Mouse (Mus musculus) monocyte, adult 2 months (primary cell): Measurements from ENCODE around the gene Gemin8.

Source experiments
- DNase-seq, 2 experiments: peaks; one replicate each; pipeline ENCODE4 v3.0.0; 2022; ENCODE audit warnings: low spot score in 2 of 2, low read depth in 1 of 2

Gemin8 gene

DNA sequence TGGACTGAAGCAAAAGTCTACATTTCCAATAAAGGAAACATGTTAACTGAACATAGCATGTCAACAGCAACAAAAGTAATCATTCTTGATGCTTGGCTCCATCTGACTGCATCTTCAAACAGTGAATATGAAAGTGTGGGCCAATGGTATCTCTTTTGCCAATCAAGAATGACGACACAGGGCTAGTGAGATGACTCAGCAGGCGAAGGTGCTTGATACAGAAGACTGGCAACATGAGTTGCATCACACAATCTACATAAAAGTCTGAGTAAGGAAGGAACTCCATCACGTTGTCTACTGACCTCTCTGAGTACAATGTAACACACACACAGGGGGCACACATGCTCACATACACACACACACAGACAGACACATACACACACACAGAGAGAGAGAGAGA lies 59.5 kb downstream of the Gemin8 start:
- no peak for DNase-seq

DNA sequence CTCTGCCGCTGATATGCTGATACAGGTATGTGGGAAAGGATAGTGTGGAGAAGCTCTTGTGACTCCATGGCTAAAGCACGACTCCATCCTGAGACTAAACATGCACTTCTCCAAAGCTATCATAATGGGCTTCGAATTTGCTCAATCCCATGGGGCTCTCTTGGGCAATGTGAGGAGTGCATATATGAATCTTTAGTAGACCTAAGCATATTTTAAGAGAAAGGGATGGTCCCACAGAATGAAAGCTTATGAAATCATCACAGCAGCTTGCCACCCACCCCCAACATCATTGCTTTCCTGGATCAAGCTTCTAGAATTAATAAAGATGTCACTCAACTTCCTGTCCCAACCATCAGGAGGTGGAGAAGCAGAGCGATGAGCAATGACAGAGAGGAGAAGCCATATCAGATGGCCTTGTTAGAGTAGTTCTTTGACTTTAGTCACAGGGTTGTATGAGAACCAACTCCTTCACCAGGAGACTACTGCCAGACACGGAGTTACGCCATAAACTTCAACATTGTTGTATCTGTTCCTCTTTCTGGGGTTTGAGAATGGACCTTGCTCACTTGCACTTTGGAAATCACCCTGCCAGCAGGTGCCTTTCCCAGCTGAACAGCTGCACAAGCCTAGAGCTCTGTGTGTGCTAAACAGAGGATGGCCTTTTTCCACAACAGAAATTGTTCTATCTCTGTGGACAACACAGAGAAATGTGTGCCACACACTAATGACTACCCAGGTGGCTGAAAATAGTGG lies 60.4 kb downstream of the Gemin8 start:
- DNase-seq, result no peak

DNA sequence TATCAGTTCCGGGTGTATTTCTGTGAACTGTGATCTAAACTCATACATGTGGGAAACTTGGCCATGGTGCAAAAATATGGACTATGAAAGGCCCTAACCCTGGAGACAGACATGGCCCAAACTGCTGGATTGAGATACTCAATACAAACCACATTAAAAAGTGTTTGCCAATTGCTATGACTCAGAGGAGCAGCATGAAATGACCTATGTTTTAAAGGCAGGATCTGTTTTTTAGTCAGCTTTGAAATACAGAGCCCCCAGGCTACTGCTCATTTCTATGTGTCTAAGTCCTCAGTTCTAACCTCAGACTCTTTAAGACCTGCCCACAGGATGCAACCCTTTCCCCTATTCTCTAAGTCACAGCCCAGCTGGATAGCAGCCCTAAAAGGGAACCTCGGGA lies 65.9 kb downstream of the Gemin8 start:
- no peak for DNase-seq

DNA sequence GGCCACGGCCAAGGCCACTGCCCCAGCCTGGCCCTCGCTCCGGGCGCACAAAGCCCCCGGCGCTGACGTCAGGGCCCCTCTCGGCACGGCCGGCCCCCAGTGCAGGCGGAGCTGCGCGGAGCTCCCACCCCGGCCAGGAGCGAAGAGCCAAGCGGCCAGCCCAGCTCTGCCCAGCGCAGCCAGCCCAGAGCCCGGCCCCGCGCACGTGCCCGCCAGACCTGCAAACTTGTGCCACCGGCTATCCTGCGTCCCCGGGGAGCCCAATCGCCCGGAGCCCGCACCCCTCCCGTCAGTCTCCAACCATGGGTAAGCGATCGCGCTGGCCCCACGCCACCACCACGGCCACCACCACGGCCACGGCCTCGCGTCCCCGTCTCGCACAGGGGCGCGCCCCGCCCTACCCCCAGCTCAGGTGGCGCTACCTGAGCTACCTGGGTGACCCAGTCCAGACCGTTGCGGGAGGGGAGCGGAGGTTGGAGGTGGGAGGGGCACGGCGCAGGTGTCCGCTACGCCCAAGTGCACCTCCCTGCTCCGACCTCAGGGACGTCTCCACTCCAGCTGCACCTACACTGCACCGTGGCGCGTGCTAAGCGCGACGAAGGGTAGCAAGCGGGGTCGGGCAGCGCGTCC lies 68.7 kb downstream of the Gemin8 start, which contains the start of gene Gpm6b:
Gene Gpm6b (plus strand): TSS at position 81 of the 630 bp plus-strand sequence.
- no peak for DNase-seq

DNA sequence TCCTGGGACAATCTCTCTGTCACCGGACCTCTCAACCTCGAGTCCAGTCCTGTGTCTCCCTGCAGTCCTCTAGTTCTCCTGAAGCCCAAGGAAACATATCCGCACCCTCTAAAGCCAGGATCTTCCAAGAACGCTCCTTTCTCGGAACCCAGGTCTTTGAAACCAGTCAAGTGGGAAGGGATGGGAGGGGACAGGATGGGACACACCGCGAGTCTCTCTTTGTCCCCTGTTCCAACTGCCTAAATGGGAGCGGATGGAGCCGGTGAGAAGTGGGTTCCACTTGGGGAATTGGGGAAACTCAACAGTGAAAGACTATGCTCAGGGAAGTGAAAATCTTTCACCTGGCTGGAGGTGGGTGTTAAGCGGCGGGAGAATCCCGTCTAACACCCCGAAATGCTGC lies 69.3 kb downstream of the Gemin8 start:
- DNase-seq, result no peak
